Mouse (Mus musculus) lung, embryonic 16.5 days (tissue): ENCODE measurements around the gene Map7. TPM values are rescaled to one million over a fixed set of nuclear protein-coding genes. Genes with fewer than 3 reads are reported as not detected.

ENCODE experiments used
- ATAC-seq: fragments of 200-750 bp; cut with Nextera tagmentation; 2 replicates; pipeline ENCODE4 v1.8.0; 2017; ENCODE audit warnings: low read depth, mild to moderate bottlenecking, moderate library complexity
- H3K27ac ChIP-seq: fragments of 300-500 bp; sonication (generic); 2 replicates; pipeline ENCODE4 v1.5.1; 2014; ENCODE audit warnings: mild to moderate bottlenecking, control low read depth, low read length
- H3K27me3 ChIP-seq: fragments of 300-500 bp; sonication (generic); 2 replicates; pipeline ENCODE4 v1.6.1; 2014; ENCODE audit warnings: low read depth, low read length, mixed read lengths; ENCODE audit not compliant: control insufficient read depth, insufficient read depth
- H3K36me3 ChIP-seq: fragments of 300-500 bp; sonication (generic); 2 replicates; pipeline ENCODE4 v1.6.1; 2014; ENCODE audit warnings: low read length; ENCODE audit not compliant: control insufficient read depth, insufficient read depth
- H3K4me1 ChIP-seq: fragments of 300-500 bp; sonication (generic); replicated peaks from 2 replicates; pipeline ENCODE4 v1.6.1; 2014; ENCODE audit warnings: low read length, mixed read lengths; ENCODE audit not compliant: control insufficient read depth, insufficient read depth
- H3K4me2 ChIP-seq: fragments of 300-500 bp; sonication (generic); 2 replicates; pipeline ENCODE4 v1.6.1; 2014; ENCODE audit warnings: low read depth, low read length, control low read depth
- H3K4me3 ChIP-seq: fragments of 300-500 bp; sonication (generic); 2 replicates; pipeline ENCODE4 v1.5.1; 2014; ENCODE audit warnings: mild to moderate bottlenecking, low read length, control low read depth
- H3K9ac ChIP-seq: fragments of 300-500 bp; sonication (generic); 2 replicates; pipeline ENCODE4 v1.6.1; 2014; ENCODE audit warnings: low read length, control low read depth
- H3K9me3 ChIP-seq: fragments of 300-500 bp; sonication (generic); 2 replicates; pipeline ENCODE4 v1.6.1; 2016; ENCODE audit warnings: low read length; ENCODE audit not compliant: control insufficient read depth
- WGBS: fragments of 180-500 bp; shearing (Covaris S2); extraction: QIAGEN DNeasy Blood & Tissue Kit; methylation state at CpG from one replicate; pipeline ENCODE4 v1.1.7; 2014; 5-methylcytosine and 5-hydroxymethylcytosine counted together
- polyA plus RNA-seq: library from polyadenylated mRNA; unstranded; fragments of >200 nt; fragmentation: Nextera tagmentation; extraction: Ambion mirVana; gene quantifications from 2 replicates; pipeline ENCODE4 v1.2.1, GENCODE M21; 2015

The Map7 gene
- polyA plus RNA-seq, 1 experiment from 2014 or later, result 14.4 TPM

- H3K4me2 ChIP-seq, result no peak overlapping the region
- H3K4me1 ChIP-seq, result no peaks in the 10 kb centered on the region
- H3K36me3 ChIP-seq, result no peaks in the 10 kb centered on the region
- H3K27me3 ChIP-seq, result no peaks in the 10 kb centered on the region
- WGBS, result 88% methylated on average over 4 of the region's 4 CpGs
- H3K9ac ChIP-seq, result no peak overlapping the region
- no peak overlapping the region for H3K27ac ChIP-seq
- no peak for ATAC-seq
- H3K4me3 ChIP-seq, result no peak overlapping the region
- no peaks in the 10 kb centered on the region for H3K9me3 ChIP-seq
Measured at GRCm38 (mm10) chr10:20121981-20122380, 26.3 kb upstream of the Map7 start.

GRCm38 (mm10) chr10:20123401-20123800 lies 24.9 kb upstream of the Map7 start:
- Histone ChIP-seq H3K4me1 (no peaks in the 10 kb centered on the region), H3K9me3 (no peaks in the 10 kb centered on the region), H3K36me3 (no peaks in the 10 kb centered on the region), H3K4me2 (no peak overlapping the region), H3K4me3 (no peak overlapping the region), H3K27me3 (no peaks in the 10 kb centered on the region), H3K27ac (no peak overlapping the region), H3K9ac (no peak overlapping the region)
- no peak for ATAC-seq
- WGBS, result 42% methylated on average over 9 of the region's 9 CpGs

- 85% methylated on average over 12 of the region's 12 CpGs for WGBS
- Histone ChIP-seq H3K9ac (no peak overlapping the region), H3K9me3 (no peaks in the 10 kb centered on the region), H3K4me2 (no peak overlapping the region), H3K36me3 (no peaks in the 10 kb centered on the region), H3K4me1 (no peaks in the 10 kb centered on the region), H3K4me3 (no peak overlapping the region), H3K27ac (no peak overlapping the region), H3K27me3 (no peaks in the 10 kb centered on the region)
- ATAC-seq, result no peak
Measured at GRCm38 (mm10) chr10:20124576-20124975, 23.7 kb upstream of the Map7 start.

GRCm38 (mm10) chr10:20125226-20125625 lies 23.0 kb upstream of the Map7 start:
- no peak overlapping the region for H3K4me2 ChIP-seq
- 39% methylated on average over 4 of the region's 4 CpGs for WGBS
- ATAC-seq, result peak; percentile 49; the same call in 1 of the 2 replicates
- H3K9ac ChIP-seq, result no peak overlapping the region
- H3K4me3 ChIP-seq, result no peak overlapping the region
- H3K36me3 ChIP-seq, result no peaks in the 10 kb centered on the region
- no peaks in the 10 kb centered on the region for H3K4me1 ChIP-seq
- H3K9me3 ChIP-seq, result no peaks in the 10 kb centered on the region
- H3K27ac ChIP-seq, result no peak overlapping the region
- H3K27me3 ChIP-seq, result no peaks in the 10 kb centered on the region

- H3K4me2 ChIP-seq, result no peak overlapping the region
- no peak overlapping the region for H3K27ac ChIP-seq
- no peaks in the 10 kb centered on the region; the same call in 1 of the 2 replicates for H3K36me3 ChIP-seq
- no peak overlapping the region for H3K9ac ChIP-seq
- H3K9me3 ChIP-seq, result no peaks in the 10 kb centered on the region
- no peak for ATAC-seq
- H3K27me3 ChIP-seq, result no peaks in the 10 kb centered on the region
- no peaks in the 10 kb centered on the region for H3K4me1 ChIP-seq
- H3K4me3 ChIP-seq, result no peak overlapping the region
- 67% methylated on average over 12 of the region's 12 CpGs for WGBS
Measured at GRCm38 (mm10) chr10:20132933-20133652, 15.2 kb upstream of the Map7 start.

- Histone ChIP-seq H3K27me3 (no peaks in the 10 kb centered on the region), H3K27ac (no peak overlapping the region)
- ATAC-seq, result 0 out of 2 replicates have a peak, but pooled peaks have one; percentile 20
Measured at GRCm38 (mm10) chr10:20135350-20136058, 12.8 kb upstream of the Map7 start.

GRCm38 (mm10) chr10:20136505-20136904 lies 11.8 kb upstream of the Map7 start:
- no peak overlapping the region for H3K4me3 ChIP-seq
- no peak for ATAC-seq
- no peaks in the 10 kb centered on the region for H3K4me1 ChIP-seq
- WGBS, result 85% methylated on average over 1 of the region's 1 CpGs
- H3K36me3 ChIP-seq, result peaks cover 3% of the 10 kb centered on the region
- no peaks in the 10 kb centered on the region for H3K9me3 ChIP-seq
- no peak overlapping the region for H3K9ac ChIP-seq
- H3K4me2 ChIP-seq, result no peak overlapping the region
- H3K27ac ChIP-seq, result no peak overlapping the region
- no peaks in the 10 kb centered on the region for H3K27me3 ChIP-seq

More at GRCm38 (mm10) chr10:20135350-20136058, 12.8 kb upstream of the Map7 start:
- Histone ChIP-seq H3K4me1 (no peaks in the 10 kb centered on the region), H3K4me2 (no peak overlapping the region), H3K36me3 (peaks cover 3% of the 10 kb centered on the region), H3K9me3 (no peaks in the 10 kb centered on the region), H3K9ac (no peak overlapping the region), H3K4me3 (no peak overlapping the region)
- WGBS, result 59% methylated on average over 15 of the region's 15 CpGs

- no peak overlapping the region for H3K9ac ChIP-seq
- WGBS, result 59% methylated on average over 17 of the region's 17 CpGs
- peaks cover 3% of the 10 kb centered on the region for H3K36me3 ChIP-seq
- H3K27ac ChIP-seq, result no peak overlapping the region
- H3K9me3 ChIP-seq, result no peaks in the 10 kb centered on the region
- no peak overlapping the region for H3K4me3 ChIP-seq
- H3K4me1 ChIP-seq, result no peaks in the 10 kb centered on the region
- ATAC-seq, result no peak
- H3K4me2 ChIP-seq, result no peak overlapping the region
- H3K27me3 ChIP-seq, result no peaks in the 10 kb centered on the region
Measured at GRCm38 (mm10) chr10:20141376-20141775, 6.9 kb upstream of the Map7 start.

- H3K36me3 ChIP-seq, result no peaks in the 10 kb centered on the region
- H3K9me3 ChIP-seq, result no peaks in the 10 kb centered on the region
- peaks cover 18% of the 10 kb centered on the region for H3K27me3 ChIP-seq
- peaks cover 11% of the 10 kb centered on the region for H3K4me1 ChIP-seq
- peak overlapping the region; percentile 77 for H3K9ac ChIP-seq
- peak; percentile 96 for ATAC-seq
- peak overlapping the region; percentile 97 for H3K4me2 ChIP-seq
- H3K4me3 ChIP-seq, result peak overlapping the region; percentile 65
- H3K27ac ChIP-seq, result peak overlapping the region; percentile 41
- WGBS, result under 1% methylated on average over 33 of the region's 58 CpGs
Measured at GRCm38 (mm10) chr10:20148773-20149120, 476 bp downstream of the Map7 start.
